Mouse (Mus musculus): ENCODE measurements around the gene Yeats4.

Gene Yeats4

GRCm38 (mm10) chr10:117203558-117203981 lies 20.7 kb downstream of the Yeats4 start:
- in situ Hi-C loops (cut with MboI, MseI) = loop anchor here in 1 of 2 experiments (10.0 kb wide), 1 partner anchor 149 kb away; no protein-coding TSS in a partner anchor

- in situ Hi-C loops (cut with MboI, MseI) = loop anchor here in 1 of 2 experiments (10.0 kb wide), 1 partner anchor 148 kb away; no protein-coding TSS in a partner anchor
Observed at GRCm38 (mm10) chr10:117202981-117203557, 21.2 kb downstream of the Yeats4 start.

DNA sequence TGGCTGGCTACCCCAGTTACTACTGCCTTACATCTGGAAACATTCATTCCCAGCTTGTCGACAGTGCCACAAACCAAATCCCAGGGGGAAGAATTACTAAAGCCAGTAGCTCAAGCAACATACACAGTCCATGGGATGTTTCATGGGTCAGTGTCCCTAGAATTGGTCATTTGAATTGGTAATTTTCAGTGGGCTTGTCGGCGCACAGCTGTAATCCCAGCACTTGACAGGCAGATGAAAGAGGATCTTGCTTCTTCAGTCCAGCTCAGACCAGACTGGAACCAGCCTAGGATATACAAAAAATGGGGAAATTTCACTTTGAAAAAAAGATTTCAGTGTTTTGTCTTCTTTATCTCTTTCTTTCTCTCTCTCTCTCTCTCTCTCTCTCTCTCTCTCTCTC lies 24.6 kb downstream of the Yeats4 start:
- in situ Hi-C loops (cut with MboI, MseI) = loop anchor here in 1 of 2 experiments (10.0 kb wide), 1 partner anchor 145 kb away; no protein-coding TSS in a partner anchor

- in situ Hi-C loops (cut with MboI, MseI) = no loop called here
Observed at GRCm38 (mm10) chr10:117196696-117197095, 27.6 kb downstream of the Yeats4 start.

- in situ Hi-C loops (cut with MboI, MseI) = no loop called here
Observed at GRCm38 (mm10) chr10:117195748-117196147, 28.6 kb downstream of the Yeats4 start.

DNA sequence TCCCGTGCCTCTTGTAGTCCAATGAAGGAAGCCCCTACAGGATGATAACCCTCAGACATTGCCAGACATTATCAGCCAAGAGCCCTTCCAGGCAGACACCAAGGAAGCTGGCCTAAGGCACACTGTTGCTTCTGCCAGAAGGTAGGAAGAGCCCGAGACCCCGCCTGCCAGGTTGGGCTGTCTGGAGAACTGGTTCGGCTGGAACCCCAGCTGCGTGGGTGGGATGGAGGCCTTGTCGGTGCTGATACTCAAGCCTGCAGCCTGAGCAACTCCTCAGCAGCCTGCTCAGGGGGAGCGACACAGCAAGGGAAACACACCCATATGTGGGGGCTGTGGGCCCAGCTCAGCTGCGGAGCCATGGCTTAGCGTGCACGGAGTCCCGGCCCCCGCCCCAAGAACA lies 29.3 kb downstream of the Yeats4 start:
- in situ Hi-C loops (cut with MboI, MseI) = no loop called here

GRCm38 (mm10) chr10:117193364-117193763 lies 30.9 kb downstream of the Yeats4 start:
- in situ Hi-C loops (cut with MboI, MseI) = no loop called here

GRCm38 (mm10) chr10:117185399-117186089 lies 38.8 kb downstream of the Yeats4 start:
- in situ Hi-C loops (cut with MboI, MseI) = no loop called here

GRCm38 (mm10) chr10:117181098-117181497 lies 43.2 kb downstream of the Yeats4 start:
- in situ Hi-C loops (cut with MboI, MseI) = loop anchor here in 1 of 2 experiments (5.0 kb wide), 1 partner anchor 71 kb away; no protein-coding TSS in a partner anchor

DNA sequence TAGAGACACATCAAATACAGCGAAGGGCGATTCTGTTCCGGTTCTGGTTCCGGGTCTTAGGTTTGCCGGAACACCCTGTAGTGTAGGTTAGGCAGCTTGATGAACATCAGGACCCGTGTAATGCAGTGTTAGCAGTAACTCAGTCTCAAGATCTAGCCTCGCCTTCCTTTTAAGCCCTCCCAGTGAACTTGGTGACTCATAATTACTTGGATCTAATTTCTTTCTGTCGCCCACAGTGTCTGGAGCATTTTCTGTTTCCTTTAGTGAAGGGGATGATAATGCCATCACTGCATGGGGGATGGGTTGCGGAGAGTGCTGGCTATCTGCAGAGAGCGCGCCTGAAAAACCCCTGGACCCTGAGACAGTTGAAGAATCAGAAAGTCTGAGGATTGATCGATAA lies 49.7 kb downstream of the Yeats4 start:
- in situ Hi-C loops (cut with MboI, MseI) = no loop called here

DNA sequence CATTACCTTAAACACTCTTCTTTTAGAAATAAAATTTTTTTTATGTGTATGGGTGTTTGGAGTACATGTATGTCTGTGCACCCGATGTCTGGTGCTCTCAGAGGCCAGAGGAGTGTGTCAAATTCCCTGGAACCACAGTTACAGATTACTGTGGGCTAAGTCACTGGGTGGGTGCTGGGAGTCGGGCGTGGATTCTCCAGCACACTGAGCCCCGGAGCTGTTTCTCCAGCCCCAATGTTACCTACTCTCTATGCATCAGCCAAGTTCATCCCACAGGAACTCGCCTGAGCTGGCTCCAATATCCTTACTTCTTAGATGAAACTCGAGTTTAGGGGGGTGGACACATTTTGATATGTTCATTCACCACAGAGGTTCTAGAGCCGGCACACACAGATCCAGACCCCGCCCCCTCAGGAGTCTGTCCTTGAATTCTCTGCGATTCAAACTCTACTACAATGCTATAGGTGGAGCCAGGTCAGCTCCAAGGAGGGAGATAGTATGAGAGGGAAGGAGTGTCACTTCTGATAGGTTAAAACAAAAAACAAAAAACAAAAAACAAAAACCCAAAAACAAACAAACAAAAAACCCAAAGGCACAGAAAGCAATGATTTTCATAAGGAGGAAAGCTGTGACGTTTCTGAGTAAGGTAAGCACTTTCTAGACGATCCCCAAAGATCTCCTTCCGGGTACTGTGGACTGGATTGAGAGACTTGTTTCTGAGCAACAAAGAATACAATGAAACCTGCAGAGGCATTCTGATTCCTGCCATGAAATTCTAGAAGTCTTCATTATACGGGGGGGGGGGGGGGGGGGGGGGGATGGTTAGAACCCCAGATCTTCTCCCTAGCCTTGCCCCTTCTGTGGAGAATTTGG lies 50.5 kb downstream of the Yeats4 start:
- in situ Hi-C loops (cut with MboI, MseI) = no loop called here

GRCm38 (mm10) chr10:117173111-117173510 lies 51.2 kb downstream of the Yeats4 start:
- in situ Hi-C loops (cut with MboI, MseI) = no loop called here

- in situ Hi-C loops (cut with MboI, MseI) = no loop called here
Observed at GRCm38 (mm10) chr10:117172069-117172468, 52.2 kb downstream of the Yeats4 start.

GRCm38 (mm10) chr10:117166785-117167425 lies 57.4 kb downstream of the Yeats4 start:
- in situ Hi-C loops (cut with MboI, MseI) = no loop called here
